Mouse (Mus musculus): Measurements from ENCODE around the gene Sema3f.

Sema3f gene

GRCm38 (mm10) chr9:107663525-107663924, 46.8 kb downstream of the Sema3f start:
- no peak for TF ChIP-seq GATA4 (IDR thresholded peaks at IDR 0.05; ENCODE audit: insufficient replicate concordance, low read length)

GRCm38 (mm10) chr9:107662342-107662741, 47.9 kb downstream of the Sema3f start:
- no peak for TF ChIP-seq GATA4 (IDR thresholded peaks at IDR 0.05; ENCODE audit: insufficient replicate concordance, low read length)

- no peak for TF ChIP-seq GATA4 (IDR thresholded peaks at IDR 0.05; ENCODE audit: insufficient replicate concordance, low read length)
Observed at GRCm38 (mm10) chr9:107660777-107661176, 49.5 kb downstream of the Sema3f start.

GRCm38 (mm10) chr9:107659961-107660360, 50.3 kb downstream of the Sema3f start:
- TF ChIP-seq GATA4 (IDR thresholded peaks at IDR 0.05; ENCODE audit: insufficient replicate concordance, low read length), result no peak

- no peak for TF ChIP-seq GATA4 (IDR thresholded peaks at IDR 0.05; ENCODE audit: insufficient replicate concordance, low read length)
Observed at GRCm38 (mm10) chr9:107659551-107659950, 50.7 kb downstream of the Sema3f start.

- TF ChIP-seq GATA4 (IDR thresholded peaks at IDR 0.05; ENCODE audit: insufficient replicate concordance, low read length), result no peak
Observed at GRCm38 (mm10) chr9:107658096-107658495, 52.2 kb downstream of the Sema3f start.

GRCm38 (mm10) chr9:107657144-107657543, 53.1 kb downstream of the Sema3f start:
- TF ChIP-seq GATA4 (IDR thresholded peaks at IDR 0.05; ENCODE audit: insufficient replicate concordance, low read length), result no peak

- no peak for TF ChIP-seq GATA4 (IDR thresholded peaks at IDR 0.05; ENCODE audit: insufficient replicate concordance, low read length)
Observed at GRCm38 (mm10) chr9:107654585-107654984, 55.7 kb downstream of the Sema3f start.

GRCm38 (mm10) chr9:107653474-107653873, 56.8 kb downstream of the Sema3f start:
- no peak for TF ChIP-seq GATA4 (IDR thresholded peaks at IDR 0.05; ENCODE audit: insufficient replicate concordance, low read length)

- TF ChIP-seq GATA4 (IDR thresholded peaks at IDR 0.05; ENCODE audit: insufficient replicate concordance, low read length), result no peak
Observed at GRCm38 (mm10) chr9:107650708-107651481, 59.4 kb downstream of the Sema3f start.

- TF ChIP-seq GATA4 (IDR thresholded peaks at IDR 0.05; ENCODE audit: insufficient replicate concordance, low read length), result no peak
Observed at GRCm38 (mm10) chr9:107650225-107650624, 60.0 kb downstream of the Sema3f start.

GRCm38 (mm10) chr9:107648767-107649166, 61.5 kb downstream of the Sema3f start:
- no peak for TF ChIP-seq GATA4 (IDR thresholded peaks at IDR 0.05; ENCODE audit: insufficient replicate concordance, low read length)

GRCm38 (mm10) chr9:107646975-107647374, 63.3 kb downstream of the Sema3f start:
- TF ChIP-seq GATA4 (IDR thresholded peaks at IDR 0.05; ENCODE audit: insufficient replicate concordance, low read length), result no peak

GRCm38 (mm10) chr9:107645577-107645976, 64.7 kb downstream of the Sema3f start:
- TF ChIP-seq GATA4 (IDR thresholded peaks at IDR 0.05; ENCODE audit: insufficient replicate concordance, low read length), result no peak

GRCm38 (mm10) chr9:107645153-107645510, 65.1 kb downstream of the Sema3f start:
- no peak for TF ChIP-seq GATA4 (IDR thresholded peaks at IDR 0.05; ENCODE audit: insufficient replicate concordance, low read length)

- TF ChIP-seq GATA4 (IDR thresholded peaks at IDR 0.05; ENCODE audit: insufficient replicate concordance, low read length), result peak; percentile 13; the same call in 1 of the 2 replicates
Observed at GRCm38 (mm10) chr9:107644495-107645152, 65.7 kb downstream of the Sema3f start.

Data from liver, adult (tissue).